1 mouse cellular context compared by ENCODE assay signal in the genomic region with DNA sequence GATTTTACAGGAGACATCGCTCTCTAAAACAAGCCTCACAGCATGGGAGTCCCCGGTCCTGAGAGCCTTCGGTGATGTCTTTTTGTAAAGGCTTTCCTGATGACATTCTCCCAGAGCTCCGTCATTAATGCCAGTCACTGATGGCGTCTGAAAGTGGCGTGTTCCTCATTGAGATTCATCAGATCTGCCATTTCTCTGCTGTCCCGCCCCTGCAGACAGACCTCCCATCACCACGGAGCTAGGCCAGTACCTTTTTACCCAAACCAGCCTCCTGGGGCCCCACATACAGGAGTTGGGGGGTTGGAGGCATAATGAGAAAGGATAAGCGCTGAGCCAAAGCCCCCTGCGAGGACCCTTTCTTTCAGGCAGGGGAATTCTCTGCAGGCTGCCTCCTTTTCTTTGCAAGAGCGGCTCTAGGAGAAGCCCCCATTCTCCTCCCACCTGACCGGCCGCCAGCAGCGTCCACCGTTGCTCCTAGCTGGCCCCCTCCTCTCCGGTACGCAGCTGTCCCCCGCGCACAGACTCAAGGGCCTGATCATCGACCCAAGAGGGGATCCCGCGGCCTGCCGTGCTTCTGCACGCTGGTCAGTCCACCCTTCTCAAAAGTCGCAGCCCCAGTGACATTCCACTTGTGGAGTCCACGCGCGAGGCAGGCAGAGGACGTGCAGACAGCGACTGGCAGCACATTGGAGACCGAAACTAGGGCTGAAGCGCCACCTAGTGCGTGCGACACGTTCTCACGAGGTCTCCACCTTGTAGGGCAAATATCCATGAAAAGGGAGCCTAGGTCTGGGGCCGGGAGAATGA.
TF ChIP-seq lines count a peak whose summit lies in the region.

No protein-coding gene starts in this region.

TF ChIP-seq in CH12.LX, 34 proteins besides CTCF, POLR2A, EP300 and RAD21:
- TF ChIP-seq IRF4 (IDR thresholded peaks at IDR 0.05; ENCODE audit: low read depth, low read length) (0 out of 2 replicates have a peak, but pooled peaks have one; percentile 34), ETS1 (conservative IDR thresholded peaks at IDR 0.05; ENCODE audit: low read depth, low read length) (no peak), USF1 (IDR thresholded peaks at IDR 0.05; ENCODE audit: low read depth, low read length) (no peak), POLR2AphosphoS2 (IDR thresholded peaks at IDR 0.05; ENCODE audit: low read depth, low read length) (no peak), KAT2A (IDR thresholded peaks at IDR 0.05; ENCODE audit: insufficient replicate concordance, low read length) (no peak), PAX5 (IDR thresholded peaks at IDR 0.05; ENCODE audit: low read length) (no peak), SMC3 (IDR thresholded peaks at IDR 0.05; ENCODE audit: low read depth, low read length) (peak; percentile 37)
